Mouse (Mus musculus) forebrain, embryonic 13.5 days (tissue): ENCODE measurements around the gene Fbxl15. TPM values are rescaled to one million over a fixed set of nuclear protein-coding genes. Genes with fewer than 3 reads are reported as not detected.

ENCODE experiments used
- ATAC-seq: fragments of 200-750 bp; cut with Nextera tagmentation; 2 replicates; pipeline ENCODE4 v1.8.0; 2017
- H3K27ac ChIP-seq: fragments of 300-500 bp; sonication (generic); 2 replicates; pipeline ENCODE4 v1.5.1; 2015; ENCODE audit warnings: inconsistent platforms, mild to moderate bottlenecking, moderate library complexity
- H3K27me3 ChIP-seq: fragments of 300-500 bp; sonication (generic); 2 replicates; pipeline ENCODE4 v1.6.1; 2015; ENCODE audit warnings: mild to moderate bottlenecking, inconsistent platforms
- H3K36me3 ChIP-seq: fragments of 300-500 bp; sonication (generic); 2 replicates; pipeline ENCODE4 v1.6.1; 2015; ENCODE audit warnings: mild to moderate bottlenecking, inconsistent platforms; ENCODE audit not compliant: poor library complexity, severe bottlenecking
- H3K4me1 ChIP-seq: fragments of 300-500 bp; sonication (generic); 2 replicates; pipeline ENCODE4 v1.6.1; 2015; ENCODE audit warnings: inconsistent platforms
- H3K4me2 ChIP-seq: fragments of 300-500 bp; sonication (generic); 2 replicates; pipeline ENCODE4 v1.6.1; 2015; ENCODE audit warnings: inconsistent platforms, mild to moderate bottlenecking, moderate library complexity
- H3K4me3 ChIP-seq: fragments of 300-500 bp; sonication (generic); 2 replicates; pipeline ENCODE4 v1.5.1; 2015; ENCODE audit warnings: mild to moderate bottlenecking, inconsistent platforms
- H3K9ac ChIP-seq: fragments of 300-500 bp; sonication (generic); 2 replicates; pipeline ENCODE4 v1.6.1; 2015; ENCODE audit warnings: mild to moderate bottlenecking, inconsistent platforms
- H3K9me3 ChIP-seq: fragments of 300-500 bp; sonication (generic); replicated peaks from 2 replicates; pipeline ENCODE4 v1.6.1; 2016; ENCODE audit warnings: inconsistent platforms
- WGBS: fragments of 180-500 bp; shearing (Covaris S2); methylation state at CpG from one replicate; pipeline ENCODE4 v1.1.7; 2015; 5-methylcytosine and 5-hydroxymethylcytosine counted together
- polyA plus RNA-seq: library from polyadenylated mRNA; unstranded; fragments of >200 nt; fragmentation: Nextera tagmentation; extraction: Ambion mirVana; gene quantifications from 2 replicates; pipeline ENCODE4 v1.2.1, GENCODE M21; 2015

Fbxl15 gene
- polyA plus RNA-seq, 1 experiment from 2014 or later: 30.8 TPM

- no peak overlapping the region for H3K27ac ChIP-seq
- no peak for ATAC-seq
- no peak overlapping the region for H3K9ac ChIP-seq
- H3K9me3 ChIP-seq: no peaks in the 10 kb centered on the region
- peaks cover 64% of the 10 kb centered on the region for H3K27me3 ChIP-seq
- H3K4me3 ChIP-seq: no peak overlapping the region
- H3K36me3 ChIP-seq: peaks cover 20% of the 10 kb centered on the region; the same call in 1 of the 2 replicates
- H3K4me1 ChIP-seq: peaks cover 13% of the 10 kb centered on the region
- WGBS: 83% methylated on average over 11 of the region's 12 CpGs
- H3K4me2 ChIP-seq: no peak overlapping the region
These were observed 17.6 kb upstream of the Fbxl15 start for GRCm38 (mm10) chr19:46310312-46310865.

- no peak overlapping the region for H3K27ac ChIP-seq
- H3K9ac ChIP-seq: no peak overlapping the region
- ATAC-seq: no peak
- H3K4me3 ChIP-seq: no peak overlapping the region
- H3K4me2 ChIP-seq: no peak overlapping the region
- H3K4me1 ChIP-seq: peaks cover 8% of the 10 kb centered on the region
- peaks cover 64% of the 10 kb centered on the region for H3K27me3 ChIP-seq
- peaks cover 20% of the 10 kb centered on the region; the same call in 1 of the 2 replicates for H3K36me3 ChIP-seq
- H3K9me3 ChIP-seq: no peaks in the 10 kb centered on the region
- 88% methylated on average over 9 of the region's 9 CpGs for WGBS
These were observed 16.6 kb upstream of the Fbxl15 start for GRCm38 (mm10) chr19:46311341-46311740.

GRCm38 (mm10) chr19:46312566-46312965 is 15.4 kb upstream of the Fbxl15 start:
- no peak overlapping the region for H3K4me3 ChIP-seq
- no peaks in the 10 kb centered on the region for H3K9me3 ChIP-seq
- H3K4me2 ChIP-seq: no peak overlapping the region
- ATAC-seq: no peak
- peaks cover 20% of the 10 kb centered on the region; the same call in 1 of the 2 replicates for H3K36me3 ChIP-seq
- peaks cover 20% of the 10 kb centered on the region for H3K4me1 ChIP-seq
- H3K9ac ChIP-seq: no peak overlapping the region
- peaks cover 64% of the 10 kb centered on the region for H3K27me3 ChIP-seq
- WGBS: 91% methylated on average over 21 of the region's 21 CpGs
- no peak overlapping the region for H3K27ac ChIP-seq

DNA sequence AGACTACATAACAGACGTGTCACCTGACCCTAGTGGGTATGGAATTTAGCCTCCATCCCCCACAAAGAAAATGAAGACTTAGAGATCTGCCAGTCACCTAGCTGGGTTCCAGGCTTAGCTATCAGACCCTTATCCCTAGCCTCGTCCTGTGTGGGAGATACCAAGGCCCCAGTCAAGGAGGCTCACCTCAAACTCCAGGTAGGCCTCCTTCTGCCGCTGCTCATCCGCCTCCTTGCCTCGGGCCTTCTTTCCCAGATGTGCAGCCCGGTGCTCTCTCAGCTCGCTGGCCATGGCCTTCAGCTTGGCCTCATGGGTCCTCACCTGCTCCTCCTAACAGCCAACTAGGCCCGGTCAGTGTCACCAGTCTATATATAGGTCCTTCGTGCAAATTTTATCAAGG is 14.9 kb upstream of the Fbxl15 start:
- Histone ChIP-seq H3K4me1 (peaks cover 26% of the 10 kb centered on the region), H3K9me3 (no peaks in the 10 kb centered on the region), H3K36me3 (peaks cover 20% of the 10 kb centered on the region; the same call in 1 of the 2 replicates), H3K27ac (no peak overlapping the region), H3K27me3 (peaks cover 64% of the 10 kb centered on the region), H3K9ac (no peak overlapping the region), H3K4me3 (no peak overlapping the region), H3K4me2 (no peak overlapping the region)
- ATAC-seq: no peak
- WGBS: 89% methylated on average over 9 of the region's 9 CpGs

GRCm38 (mm10) chr19:46313591-46313990 is 14.4 kb upstream of the Fbxl15 start:
- no peaks in the 10 kb centered on the region for H3K9me3 ChIP-seq
- peaks cover 30% of the 10 kb centered on the region for H3K4me1 ChIP-seq
- no peak overlapping the region for H3K4me2 ChIP-seq
- H3K27ac ChIP-seq: no peak overlapping the region
- WGBS: 74% methylated on average over 6 of the region's 6 CpGs
- H3K9ac ChIP-seq: no peak overlapping the region
- no peak for ATAC-seq
- H3K36me3 ChIP-seq: peaks cover 20% of the 10 kb centered on the region; the same call in 1 of the 2 replicates
- H3K4me3 ChIP-seq: no peak overlapping the region
- peaks cover 64% of the 10 kb centered on the region for H3K27me3 ChIP-seq

DNA sequence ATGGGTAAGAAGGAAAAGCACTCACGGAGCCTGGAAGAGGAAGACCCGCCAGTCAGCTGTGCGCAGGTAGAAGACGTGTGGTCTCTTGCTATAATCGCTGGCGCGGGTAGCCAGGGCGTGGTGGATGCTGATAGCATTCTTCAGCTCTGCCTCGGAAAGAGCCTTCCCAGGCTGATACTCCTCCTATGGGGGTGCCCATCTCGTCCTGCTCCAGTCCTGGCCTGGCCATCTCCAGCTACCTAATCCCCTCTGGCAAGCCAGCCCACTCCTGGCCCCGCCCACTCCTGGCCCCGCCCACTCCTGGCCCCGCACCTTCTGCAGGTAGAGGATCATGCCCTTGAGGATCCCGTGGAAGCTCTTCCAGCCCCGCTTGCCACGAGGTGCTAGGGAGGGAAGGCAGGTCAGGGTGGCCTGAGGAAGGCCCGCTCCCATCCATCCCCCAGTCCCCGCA is 13.8 kb upstream of the Fbxl15 start:
- Histone ChIP-seq H3K36me3 (peaks cover 20% of the 10 kb centered on the region; the same call in 1 of the 2 replicates), H3K9me3 (no peaks in the 10 kb centered on the region), H3K27ac (no peak overlapping the region), H3K4me2 (no peak overlapping the region), H3K4me1 (peaks cover 31% of the 10 kb centered on the region), H3K4me3 (no peak overlapping the region), H3K9ac (no peak overlapping the region), H3K27me3 (peaks cover 67% of the 10 kb centered on the region)
- no peak for ATAC-seq
- WGBS: 14% methylated on average over 18 of the region's 18 CpGs

DNA sequence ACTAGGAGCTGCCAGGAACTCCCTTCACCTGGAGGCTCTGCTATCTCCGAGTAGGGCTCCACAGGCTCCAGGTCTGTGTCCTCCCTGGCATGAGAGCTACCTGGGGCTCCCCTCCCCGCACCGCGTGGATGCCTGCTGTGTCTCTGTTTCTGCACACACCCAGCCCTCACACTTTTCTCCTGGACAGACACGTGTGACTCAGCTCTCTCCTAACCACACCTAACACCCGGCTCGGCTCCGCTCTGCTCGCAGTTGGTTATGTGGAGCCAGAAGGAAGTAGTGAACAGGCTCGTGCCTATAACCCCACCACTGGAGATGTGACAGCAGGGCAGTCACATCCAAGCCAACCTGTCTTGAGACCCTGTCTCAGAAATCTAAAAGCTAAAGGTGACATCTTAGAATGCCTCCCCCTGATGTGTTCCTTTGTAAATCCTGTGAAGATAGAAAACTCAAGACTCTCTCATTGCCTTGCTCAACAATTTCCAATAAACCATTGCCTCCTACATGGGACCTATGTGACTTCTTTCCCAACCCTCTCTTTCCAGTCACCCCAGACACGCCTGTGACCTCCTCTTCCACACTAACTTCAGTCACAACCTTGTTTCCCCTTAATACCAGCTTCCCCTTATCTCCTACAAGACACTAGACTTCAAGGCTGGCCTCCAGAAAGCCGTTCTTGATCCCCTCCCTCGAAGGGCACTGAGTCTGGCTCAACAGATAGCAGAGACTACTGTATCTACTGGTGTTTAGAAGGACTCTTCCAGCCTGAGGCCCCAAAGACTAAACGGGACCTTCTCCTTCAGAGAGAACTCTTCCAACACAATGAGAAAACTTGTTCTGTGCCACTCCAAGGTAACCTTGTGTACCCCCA is 12.9 kb upstream of the Fbxl15 start:
- Histone ChIP-seq H3K4me3 (no peak overlapping the region), H3K4me2 (no peak overlapping the region), H3K36me3 (peaks cover 20% of the 10 kb centered on the region; the same call in 1 of the 2 replicates), H3K9me3 (no peaks in the 10 kb centered on the region), H3K27ac (no peak overlapping the region), H3K9ac (no peak overlapping the region), H3K27me3 (peaks cover 77% of the 10 kb centered on the region), H3K4me1 (peaks cover 38% of the 10 kb centered on the region)
- WGBS: 37% methylated on average over 14 of the region's 14 CpGs
- no peak for ATAC-seq

- peak overlapping the region; percentile 73 for H3K4me2 ChIP-seq
- no peak overlapping the region for H3K9ac ChIP-seq
- WGBS: 47% methylated on average over 12 of the region's 12 CpGs
- no peak for ATAC-seq
- peaks cover 83% of the 10 kb centered on the region for H3K27me3 ChIP-seq
- peaks cover 45% of the 10 kb centered on the region for H3K4me1 ChIP-seq
- H3K4me3 ChIP-seq: peak overlapping the region; percentile 47; the same call in 1 of the 2 replicates
- H3K36me3 ChIP-seq: peaks cover 19% of the 10 kb centered on the region; the same call in 1 of the 2 replicates
- H3K27ac ChIP-seq: no peak overlapping the region
- H3K9me3 ChIP-seq: no peaks in the 10 kb centered on the region
These were observed 12.0 kb upstream of the Fbxl15 start for GRCm38 (mm10) chr19:46315752-46316610.

DNA sequence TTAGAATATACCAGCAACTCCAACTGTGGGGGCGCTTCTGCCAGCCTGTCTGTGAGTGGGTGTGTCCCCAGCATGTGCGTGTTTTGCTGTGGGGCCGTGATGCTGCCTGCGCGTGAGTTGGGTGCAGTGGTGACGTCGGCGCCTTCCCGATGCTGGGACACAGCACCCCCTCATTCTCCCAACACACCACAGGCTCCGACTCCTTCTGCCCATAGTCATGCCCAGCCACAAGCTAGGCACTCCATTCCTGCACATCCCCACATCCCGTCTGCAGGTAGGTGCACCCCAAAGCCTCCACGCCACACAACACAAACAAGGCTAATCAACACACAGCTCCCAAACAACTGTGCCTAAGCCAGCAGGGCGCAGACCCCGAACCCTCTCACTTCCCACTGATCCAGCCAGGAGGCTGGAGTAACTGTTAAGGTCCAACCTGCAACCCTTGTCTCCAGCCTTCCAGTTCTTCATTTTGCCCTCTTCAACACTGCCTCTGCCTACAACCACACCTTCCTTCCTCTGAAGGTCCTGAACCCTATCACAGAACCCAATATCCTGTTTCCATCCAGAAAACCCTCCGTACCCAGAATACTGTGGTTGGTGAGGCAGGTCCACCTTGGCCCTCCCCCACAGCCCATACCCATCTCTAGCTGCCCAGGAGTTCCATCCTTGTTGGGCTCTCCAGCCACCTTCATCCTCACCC is 11.0 kb upstream of the Fbxl15 start:
- Histone ChIP-seq H3K9ac (peak overlapping the region; percentile 66), H3K27ac (no peak overlapping the region), H3K36me3 (peaks cover 10% of the 10 kb centered on the region; the same call in 1 of the 2 replicates), H3K4me1 (peaks cover 55% of the 10 kb centered on the region), H3K9me3 (no peaks in the 10 kb centered on the region), H3K4me3 (peak overlapping the region; percentile 47), H3K27me3 (peaks cover 83% of the 10 kb centered on the region), H3K4me2 (peak overlapping the region; percentile 73)
- ATAC-seq: no peak
- WGBS: 32% methylated on average over 15 of the region's 15 CpGs

GRCm38 (mm10) chr19:46317546-46317885 is 10.5 kb upstream of the Fbxl15 start:
- H3K36me3 ChIP-seq: 0 out of 2 replicates have a peak, but pooled peaks cover 6% of the 10 kb centered on the region
- H3K9me3 ChIP-seq: no peaks in the 10 kb centered on the region
- peak overlapping the region; percentile 66 for H3K9ac ChIP-seq
- H3K4me1 ChIP-seq: peaks cover 60% of the 10 kb centered on the region
- H3K27ac ChIP-seq: no peak overlapping the region; the same call in 1 of the 2 replicates
- 0 out of 2 replicates have a peak, but pooled peaks have one; percentile 19 for ATAC-seq
- 1% methylated on average over 37 of the region's 48 CpGs for WGBS
- H3K4me3 ChIP-seq: peak overlapping the region; percentile 47
- peak overlapping the region; percentile 73 for H3K4me2 ChIP-seq
- H3K27me3 ChIP-seq: peaks cover 82% of the 10 kb centered on the region

DNA sequence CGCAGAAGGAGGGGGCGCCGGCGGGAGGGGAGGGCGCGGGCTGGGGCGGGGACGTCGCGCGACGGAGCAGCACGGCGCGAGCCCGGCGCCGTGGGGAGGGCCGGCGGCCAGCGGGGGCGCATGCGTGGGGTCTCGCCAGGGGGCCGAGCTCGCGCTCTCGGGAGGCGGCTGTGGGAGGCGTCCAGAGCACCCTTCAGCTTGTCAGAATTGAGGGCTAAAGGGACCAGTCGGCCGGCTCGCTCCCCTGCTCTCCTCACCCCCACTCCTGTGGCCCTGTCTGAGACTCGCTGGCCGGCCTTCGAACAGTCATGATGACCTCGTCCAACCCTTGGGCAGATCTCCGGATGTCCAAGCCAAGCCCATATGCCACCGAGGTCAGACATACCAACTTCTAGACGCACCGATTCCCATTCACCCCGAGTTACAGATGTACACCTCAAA is 9.9 kb upstream of the Fbxl15 start:
- H3K36me3 ChIP-seq: 0 out of 2 replicates have a peak, but pooled peaks cover 1% of the 10 kb centered on the region
- 0 out of 2 replicates have a peak, but pooled peaks have one; percentile 17 for ATAC-seq
- peak overlapping the region; percentile 47 for H3K4me3 ChIP-seq
- peak overlapping the region; percentile 73 for H3K4me2 ChIP-seq
- H3K9ac ChIP-seq: peak overlapping the region; percentile 66
- peaks cover 80% of the 10 kb centered on the region for H3K27me3 ChIP-seq
- peaks cover 66% of the 10 kb centered on the region for H3K4me1 ChIP-seq
- peak overlapping the region; percentile 35; the same call in 1 of the 2 replicates for H3K27ac ChIP-seq
- H3K9me3 ChIP-seq: no peaks in the 10 kb centered on the region
- 3% methylated on average over 35 of the region's 42 CpGs for WGBS
